Comparison of ENCODE assay signal across 13 mouse cellular contexts in genomic region chr1:47448737-47449489, GRCm38 (mm10).
"Had no signal": no experiment of that assay in that cellular context is flagged by ENCODE, and none has a peak within 500 bp of the region (broad histone marks: within the 10 kb centered on the region; RNA-seq: fewer than 3 reads in every experiment).

No protein-coding gene starts in this region.

- ATAC-seq: intestine, embryonic 16.5 days had no signal

- H3K4me2 ChIP-seq: kidney, embryonic 15.5 days; limb, embryonic 12.5 days had no signal

- H3K4me3 ChIP-seq: kidney, embryonic 15.5 days; limb, embryonic 12.5 days had no signal

- DNase-seq: kidney, adult 2 months; kidney, postnatal 14 days; layer of hippocampus, adult 9-11 months; layer of hippocampus, postnatal 36 days; liver; lung, adult 18-20 months; right cerebral cortex, adult 18-20 months; right cerebral cortex, postnatal 25 days; thymus, postnatal 36 days had no signal

- H3K9me3 ChIP-seq: kidney, embryonic 15.5 days; limb, embryonic 12.5 days had no signal

- H3K27me3 ChIP-seq: kidney, embryonic 15.5 days; limb, embryonic 12.5 days had no signal

- H3K4me1 ChIP-seq: kidney, embryonic 15.5 days; limb, embryonic 12.5 days had no signal

- H3K27ac ChIP-seq: kidney, embryonic 15.5 days; limb, embryonic 12.5 days; liver, embryonic 14.5 days had no signal

- H3K36me3 ChIP-seq: kidney, embryonic 15.5 days; limb, embryonic 12.5 days had no signal

- H3K9ac ChIP-seq: kidney, embryonic 15.5 days; limb, embryonic 12.5 days; liver, embryonic 14.5 days had no signal
